Mouse (Mus musculus): ENCODE measurements at regions not wholly inside any gene's neighbourhood (a gene's known extent, or its start where the extent isn't known, plus 50 kb on each side); places are given as distances from the start of the nearest gene placed in this dataset.

GRCm38 (mm10) chr11:22661713-22662551, 150.0 kb downstream of the Tmem17 start:
- Histone ChIP-seq H3K36me3 (replicated peaks; ENCODE audit: control insufficient read depth, insufficient read depth, low read length) (no peaks in the 10 kb centered on the region), H3K27me3 (ENCODE audit: control insufficient read depth, insufficient read depth, low read length) (no peaks in the 10 kb centered on the region), H3K4me3 (ENCODE audit: low read depth, low read length) (no peak overlapping the region), H3K27ac (ENCODE audit: low read depth) (no peak overlapping the region), H3K4me2 (ENCODE audit: low read depth, low read length) (no peak overlapping the region), H3K9me3 (replicated peaks; ENCODE audit: control insufficient read depth, low read length) (no peaks in the 10 kb centered on the region), H3K4me1 (ENCODE audit: control insufficient read depth, insufficient read depth) (peaks cover 3% of the 10 kb centered on the region), H3K9ac (replicated peaks; ENCODE audit: low read depth, low read length) (no peak overlapping the region)
- no peak for TF ChIP-seq EP300 (IDR thresholded peaks at IDR 0.05; ENCODE audit: low read depth)
- TF ChIP-seq CTCF (IDR thresholded peaks at IDR 0.05; ENCODE audit: low read depth): no peak
- no peak for DNase-seq (ENCODE audit: low spot score)
- ATAC-seq (ENCODE audit: insufficient read depth, low read depth): no peak
- 51% methylated on average over 10 of the region's 12 CpGs for WGBS

GRCm38 (mm10) chr11:22665978-22666377, 154.1 kb downstream of the Tmem17 start:
- ATAC-seq (ENCODE audit: insufficient read depth, low read depth): 0 out of 2 replicates have a peak, but pooled peaks have one; percentile 30
- H3K4me1 ChIP-seq (ENCODE audit: control insufficient read depth, insufficient read depth): no peaks in the 10 kb centered on the region
- no peak for DNase-seq (ENCODE audit: low spot score)
- no peaks in the 10 kb centered on the region for H3K36me3 ChIP-seq (replicated peaks; ENCODE audit: control insufficient read depth, insufficient read depth, low read length)
- no peak overlapping the region for H3K4me3 ChIP-seq (ENCODE audit: low read depth, low read length)
- H3K27me3 ChIP-seq (ENCODE audit: control insufficient read depth, insufficient read depth, low read length): no peaks in the 10 kb centered on the region
- no peak overlapping the region for H3K9ac ChIP-seq (replicated peaks; ENCODE audit: low read depth, low read length)
- no peak overlapping the region for H3K27ac ChIP-seq (ENCODE audit: low read depth)
- no peak for TF ChIP-seq EP300 (IDR thresholded peaks at IDR 0.05; ENCODE audit: low read depth)
- no peak for TF ChIP-seq CTCF (IDR thresholded peaks at IDR 0.05; ENCODE audit: low read depth)
- 29% methylated on average over 4 of the region's 4 CpGs for WGBS
- H3K4me2 ChIP-seq (ENCODE audit: low read depth, low read length): no peak overlapping the region
- H3K9me3 ChIP-seq (replicated peaks; ENCODE audit: control insufficient read depth, low read length): no peaks in the 10 kb centered on the region

- Histone ChIP-seq H3K27me3 (ENCODE audit: control insufficient read depth, insufficient read depth, low read length) (no peaks in the 10 kb centered on the region), H3K9me3 (replicated peaks; ENCODE audit: control insufficient read depth, low read length) (no peaks in the 10 kb centered on the region), H3K27ac (ENCODE audit: low read depth) (no peak overlapping the region), H3K4me1 (ENCODE audit: control insufficient read depth, insufficient read depth) (no peaks in the 10 kb centered on the region), H3K9ac (replicated peaks; ENCODE audit: low read depth, low read length) (no peak overlapping the region), H3K4me2 (ENCODE audit: low read depth, low read length) (no peak overlapping the region), H3K4me3 (ENCODE audit: low read depth, low read length) (no peak overlapping the region), H3K36me3 (replicated peaks; ENCODE audit: control insufficient read depth, insufficient read depth, low read length) (no peaks in the 10 kb centered on the region)
- DNase-seq (ENCODE audit: low spot score) (no peak), ATAC-seq (ENCODE audit: insufficient read depth, low read depth) (no peak)
- 87% methylated on average over 5 of the region's 5 CpGs for WGBS
- TF ChIP-seq CTCF (IDR thresholded peaks at IDR 0.05; ENCODE audit: low read depth): no peak
- no peak for TF ChIP-seq EP300 (IDR thresholded peaks at IDR 0.05; ENCODE audit: low read depth)
Measured at GRCm38 (mm10) chr11:22666378-22666777, 154.5 kb downstream of the Tmem17 start.

GRCm38 (mm10) chr11:22668220-22668619, 156.3 kb downstream of the Tmem17 start:
- Histone ChIP-seq H3K9ac (replicated peaks; ENCODE audit: low read depth, low read length) (no peak overlapping the region), H3K4me3 (ENCODE audit: low read depth, low read length) (no peak overlapping the region), H3K4me1 (ENCODE audit: control insufficient read depth, insufficient read depth) (no peaks in the 10 kb centered on the region), H3K27me3 (ENCODE audit: control insufficient read depth, insufficient read depth, low read length) (no peaks in the 10 kb centered on the region), H3K9me3 (replicated peaks; ENCODE audit: control insufficient read depth, low read length) (no peaks in the 10 kb centered on the region), H3K36me3 (replicated peaks; ENCODE audit: control insufficient read depth, insufficient read depth, low read length) (no peaks in the 10 kb centered on the region), H3K27ac (ENCODE audit: low read depth) (no peak overlapping the region), H3K4me2 (ENCODE audit: low read depth, low read length) (no peak overlapping the region)
- TF ChIP-seq CTCF (IDR thresholded peaks at IDR 0.05; ENCODE audit: low read depth) (no peak), EP300 (IDR thresholded peaks at IDR 0.05; ENCODE audit: low read depth) (no peak)
- ATAC-seq (ENCODE audit: insufficient read depth, low read depth) (no peak), DNase-seq (ENCODE audit: low spot score) (no peak)
- 22% methylated on average over 2 of the region's 2 CpGs for WGBS

DNA sequence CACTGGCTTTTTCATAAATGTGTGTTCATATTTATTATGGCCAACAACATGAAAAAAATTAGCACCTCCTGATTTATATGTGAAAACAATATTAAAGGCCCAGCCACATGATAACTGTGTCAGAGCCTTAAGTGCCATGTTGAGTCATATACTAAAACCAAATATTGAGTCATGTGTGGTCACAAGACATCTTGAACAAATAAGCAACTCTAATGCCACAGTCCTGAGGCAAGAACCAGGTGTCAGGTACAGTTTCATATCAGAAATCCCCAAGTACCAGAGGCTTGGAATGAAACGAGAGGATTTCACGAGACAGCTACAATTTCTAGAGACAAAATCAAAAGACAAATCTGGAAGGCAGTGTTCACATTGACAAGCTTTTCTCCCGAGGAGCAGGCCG, 157.4 kb downstream of the Tmem17 start:
- no peaks in the 10 kb centered on the region for H3K27me3 ChIP-seq (ENCODE audit: control insufficient read depth, insufficient read depth, low read length)
- no peaks in the 10 kb centered on the region for H3K9me3 ChIP-seq (replicated peaks; ENCODE audit: control insufficient read depth, low read length)
- no peak overlapping the region for H3K9ac ChIP-seq (replicated peaks; ENCODE audit: low read depth, low read length)
- no peaks in the 10 kb centered on the region for H3K4me1 ChIP-seq (ENCODE audit: control insufficient read depth, insufficient read depth)
- H3K36me3 ChIP-seq (replicated peaks; ENCODE audit: control insufficient read depth, insufficient read depth, low read length): no peaks in the 10 kb centered on the region
- ATAC-seq (ENCODE audit: insufficient read depth, low read depth) (no peak), DNase-seq (ENCODE audit: low spot score) (no peak)
- WGBS: 75% methylated on average over 4 of the region's 4 CpGs
- H3K4me2 ChIP-seq (ENCODE audit: low read depth, low read length): no peak overlapping the region
- TF ChIP-seq EP300 (IDR thresholded peaks at IDR 0.05; ENCODE audit: low read depth) (no peak), CTCF (IDR thresholded peaks at IDR 0.05; ENCODE audit: low read depth) (no peak)
- H3K4me3 ChIP-seq (ENCODE audit: low read depth, low read length): no peak overlapping the region
- no peak overlapping the region for H3K27ac ChIP-seq (ENCODE audit: low read depth)

Data from heart, postnatal 0 days (tissue).